Mouse (Mus musculus) embryo, embryonic 11.5 days (tissue): ENCODE results near the gene Phlda1.

Experiments
- DNase-seq: peaks from one replicate; pipeline ENCODE4 v3.0.0-alpha.2; 2012; ENCODE audit warnings: low read depth, low spot score

The Phlda1 gene

GRCm38 (mm10) chr10:111527057-111527456, 21.0 kb downstream of the Phlda1 start:
- DNase-seq, result no peak

GRCm38 (mm10) chr10:111527613-111528012, 21.5 kb downstream of the Phlda1 start:
- no peak for DNase-seq

GRCm38 (mm10) chr10:111528283-111528682, 22.2 kb downstream of the Phlda1 start:
- no peak for DNase-seq

GRCm38 (mm10) chr10:111530398-111530797, 24.3 kb downstream of the Phlda1 start:
- no peak for DNase-seq

- DNase-seq, result no peak
Observed at GRCm38 (mm10) chr10:111534691-111535090, 28.6 kb downstream of the Phlda1 start.

GRCm38 (mm10) chr10:111537410-111537809, 31.3 kb downstream of the Phlda1 start:
- DNase-seq, result no peak

- peak; percentile 50 for DNase-seq
Observed at GRCm38 (mm10) chr10:111539724-111540324, 33.7 kb downstream of the Phlda1 start.

- no peak for DNase-seq
Observed at GRCm38 (mm10) chr10:111540678-111541077, 34.6 kb downstream of the Phlda1 start.

- DNase-seq, result no peak
Observed at GRCm38 (mm10) chr10:111543106-111543505, 37.0 kb downstream of the Phlda1 start.

GRCm38 (mm10) chr10:111543781-111544260, 37.7 kb downstream of the Phlda1 start:
- no peak for DNase-seq

GRCm38 (mm10) chr10:111544311-111544710, 38.2 kb downstream of the Phlda1 start:
- no peak for DNase-seq

GRCm38 (mm10) chr10:111545648-111546047, 39.6 kb downstream of the Phlda1 start:
- no peak for DNase-seq

GRCm38 (mm10) chr10:111547881-111548372, 41.8 kb downstream of the Phlda1 start:
- DNase-seq, result no peak

GRCm38 (mm10) chr10:111550075-111550695, 44.1 kb downstream of the Phlda1 start:
- no peak for DNase-seq

- DNase-seq, result no peak
Observed at GRCm38 (mm10) chr10:111553695-111554094, 47.6 kb downstream of the Phlda1 start.

- DNase-seq, result no peak
Observed at GRCm38 (mm10) chr10:111554651-111555050, 48.6 kb downstream of the Phlda1 start.

GRCm38 (mm10) chr10:111558211-111558610, 52.1 kb downstream of the Phlda1 start:
- no peak for DNase-seq
